23 mouse cellular contexts compared by ENCODE assay signal in genomic region chr7:37159801-37160200, GRCm38 (mm10).
DNase-seq lines count a peak whose midpoint lies in the region; ATAC-seq lines count a peak whose summit lies in the region.
"Had no signal": no experiment of that assay in that cellular context is flagged by ENCODE, and none has a peak within 500 bp of the region (broad histone marks: within the 10 kb centered on the region; RNA-seq: fewer than 3 reads in every experiment).

No protein-coding gene starts in this region.

- H3K27ac ChIP-seq in kidney, embryonic 14.5 days (ENCODE audit: low read depth, low read length), result no peak overlapping the region
- H3K27ac ChIP-seq: embryonic facial prominence, embryonic 15.5 days; forebrain, embryonic 10.5 days; heart, adult 2 months; heart, embryonic 15.5 days; hindbrain, embryonic 10.5 days; hindbrain, embryonic 14.5 days had no signal

- no peaks in the 10 kb centered on the region for H3K4me1 ChIP-seq in kidney, embryonic 14.5 days (ENCODE audit: control insufficient read depth, insufficient read depth, low read length)
- H3K4me1 ChIP-seq: embryonic facial prominence, embryonic 15.5 days; forebrain, embryonic 10.5 days; heart, embryonic 15.5 days; hindbrain, embryonic 10.5 days had no signal

- peak; percentile 31 for DNase-seq in embryo, embryonic 11 days
- DNase-seq in embryo, embryonic 9.5 days (ENCODE audit: extremely low spot score), result no peak
- DNase-seq in kidney, adult 9 months, result no peak
- DNase-seq in kidney, postnatal 10 days, result peak; percentile 26
- DNase-seq in kidney, adult 11 months, result no peak
- peak; percentile 49 for DNase-seq in mesoderm, embryonic 11.5 days (ENCODE audit: low read depth, low spot score)
- no peak for DNase-seq in urinary bladder, postnatal 10 days (ENCODE audit: low spot score)
- DNase-seq: adrenal gland, postnatal 25 days; cerebellum, adult 18-20 months; cerebellum, adult 9-11 months; cerebellum, postnatal 36 days; gastrocnemius, postnatal 10 days; heart, adult 2 months; heart, postnatal 14 days had no signal

- H3K9me3 ChIP-seq in kidney, embryonic 14.5 days (ENCODE audit: control insufficient read depth, low read length), result no peaks in the 10 kb centered on the region
- H3K9me3 ChIP-seq: embryonic facial prominence, embryonic 15.5 days; forebrain, embryonic 10.5 days; heart, embryonic 15.5 days had no signal

- ATAC-seq in kidney, embryonic 14.5 days (ENCODE audit: low FRiP score, low TSS enrichment), result peak; percentile 60; the same call in 1 of the 2 replicates
- ATAC-seq: forebrain, embryonic 16.5 days had no signal

- H3K9ac ChIP-seq in kidney, embryonic 14.5 days (ENCODE audit: low read depth, low read length), result no peak overlapping the region
- H3K9ac ChIP-seq: embryonic facial prominence, embryonic 15.5 days; heart, embryonic 15.5 days; hindbrain, embryonic 14.5 days had no signal

- H3K27me3 ChIP-seq in kidney, embryonic 14.5 days (ENCODE audit: control insufficient read depth, insufficient read depth, low read length), result no peaks in the 10 kb centered on the region
- H3K27me3 ChIP-seq: embryonic facial prominence, embryonic 15.5 days; heart, embryonic 15.5 days had no signal

- 10% methylated on average over 8 of the region's 8 CpGs for WGBS in kidney, embryonic 14.5 days

- no peaks in the 10 kb centered on the region for H3K36me3 ChIP-seq in kidney, embryonic 14.5 days (ENCODE audit: control insufficient read depth, insufficient read depth, low read length)
- H3K36me3 ChIP-seq: embryonic facial prominence, embryonic 15.5 days; forebrain, embryonic 10.5 days; heart, embryonic 15.5 days; hindbrain, embryonic 10.5 days had no signal

- peak overlapping the region; percentile 2; the same call in 1 of the 2 replicates for H3K4me2 ChIP-seq in kidney, embryonic 14.5 days (replicated peaks; ENCODE audit: low read depth, low read length)
- H3K4me2 ChIP-seq: embryonic facial prominence, embryonic 15.5 days; heart, embryonic 11.5 days; heart, embryonic 15.5 days; hindbrain, embryonic 14.5 days had no signal

- H3K4me3 ChIP-seq in kidney, embryonic 14.5 days (ENCODE audit: low read length), result no peak overlapping the region
- H3K4me3 ChIP-seq: embryonic facial prominence, embryonic 15.5 days; erythroblast, embryonic 14.5 days; forebrain, embryonic 10.5 days; heart, adult 2 months; heart, embryonic 15.5 days; hindbrain, embryonic 10.5 days had no signal

Comparison
In these comparisons a context has a peak if more than half of its experiments do, and no peak if none do; other contexts are left out.
1. DNase-seq: peak in embryo, embryonic 11 days (single experiment), kidney, postnatal 10 days (single experiment) and mesoderm, embryonic 11.5 days (single experiment); none in embryo, embryonic 9.5 days (single experiment), kidney, adult 9 months (single experiment), kidney, adult 11 months (single experiment) and urinary bladder, postnatal 10 days (single experiment).